34 mouse cellular contexts compared by ENCODE assay signal in genomic region chr7:126803751-126804150, GRCm38 (mm10). TPM values are rescaled to one million over a fixed set of nuclear protein-coding genes. Genes with fewer than 3 reads are reported as not detected.
DNase-seq lines count a peak whose midpoint lies in the region; ATAC-seq and TF ChIP-seq lines count a peak whose summit lies in the region.
"Had no signal": no experiment of that assay in that cellular context is flagged by ENCODE, and none has a peak within 500 bp of the region (broad histone marks: within the 10 kb centered on the region; RNA-seq: fewer than 3 reads in every experiment).

No protein-coding gene starts in this region.

- no peak overlapping the region for H3K4me3 ChIP-seq in embryonic facial prominence, embryonic 13.5 days
- no peak overlapping the region for H3K4me3 ChIP-seq in embryonic facial prominence, embryonic 10.5 days
- no peak overlapping the region for H3K4me3 ChIP-seq in intestine, embryonic 15.5 days (replicated peaks)
- H3K4me3 ChIP-seq in intestine, embryonic 16.5 days (ENCODE audit: low read length): no peak overlapping the region
- H3K4me3 ChIP-seq in stomach, embryonic 14.5 days (ENCODE audit: low read depth, low read length): no peak overlapping the region
- H3K4me3 ChIP-seq in stomach, postnatal 0 days (ENCODE audit: low read depth, low read length): no peak overlapping the region
- H3K4me3 ChIP-seq: embryonic facial prominence, embryonic 12.5 days; forebrain, embryonic 12.5 days; heart, adult 2 months; heart, embryonic 12.5 days; hindbrain, embryonic 15.5 days; lung, embryonic 15.5 days; neural tube, embryonic 12.5 days had no signal

- ATAC-seq in embryonic facial prominence, embryonic 13.5 days (ENCODE audit: insufficient number of reproducible peaks, insufficient read depth, low FRiP score, low TSS enrichment, low read depth): no peak
- no peak for ATAC-seq in intestine, embryonic 15.5 days
- no peak for ATAC-seq in intestine, embryonic 16.5 days
- no peak for ATAC-seq in stomach, embryonic 14.5 days (ENCODE audit: insufficient number of reproducible peaks, insufficient read depth, low FRiP score, low read depth)
- ATAC-seq in stomach, postnatal 0 days (ENCODE audit: low FRiP score, low TSS enrichment): no peak
- ATAC-seq: inflammation-experienced regulatory T-cells, adult 6 months; Patski had no signal

- H3K27me3 ChIP-seq in embryonic facial prominence, embryonic 13.5 days: no peaks in the 10 kb centered on the region
- H3K27me3 ChIP-seq in embryonic facial prominence, embryonic 10.5 days (replicated peaks; ENCODE audit: low read depth, poor library complexity, severe bottlenecking): no peaks in the 10 kb centered on the region
- no peaks in the 10 kb centered on the region for H3K27me3 ChIP-seq in intestine, embryonic 15.5 days (replicated peaks)
- H3K27me3 ChIP-seq in intestine, embryonic 16.5 days (replicated peaks; ENCODE audit: control insufficient read depth, insufficient read depth, low read length): no peaks in the 10 kb centered on the region
- no peaks in the 10 kb centered on the region for H3K27me3 ChIP-seq in stomach, embryonic 14.5 days (ENCODE audit: control insufficient read depth, insufficient read depth, low read length)
- no peaks in the 10 kb centered on the region for H3K27me3 ChIP-seq in stomach, postnatal 0 days (ENCODE audit: control insufficient read depth, insufficient read depth, low read length)
- H3K27me3 ChIP-seq: embryonic facial prominence, embryonic 12.5 days; forebrain, embryonic 12.5 days; heart, embryonic 12.5 days; hindbrain, embryonic 15.5 days; lung, embryonic 15.5 days; neural tube, embryonic 12.5 days; Patski had no signal

- H3K4me2 ChIP-seq in embryonic facial prominence, embryonic 13.5 days: no peak overlapping the region
- no peak overlapping the region for H3K4me2 ChIP-seq in intestine, embryonic 15.5 days (replicated peaks)
- no peak overlapping the region for H3K4me2 ChIP-seq in intestine, embryonic 16.5 days (ENCODE audit: low read depth, low read length)
- no peak overlapping the region for H3K4me2 ChIP-seq in stomach, embryonic 14.5 days (replicated peaks; ENCODE audit: low read depth, low read length)
- no peak overlapping the region for H3K4me2 ChIP-seq in stomach, postnatal 0 days (replicated peaks; ENCODE audit: low read depth)
- H3K4me2 ChIP-seq: embryonic facial prominence, embryonic 12.5 days; forebrain, embryonic 12.5 days; heart, embryonic 12.5 days; hindbrain, embryonic 15.5 days; lung, embryonic 15.5 days; neural tube, embryonic 12.5 days had no signal

- H3K27ac ChIP-seq in embryonic facial prominence, embryonic 13.5 days: no peak overlapping the region
- H3K27ac ChIP-seq in embryonic facial prominence, embryonic 10.5 days (replicated peaks): no peak overlapping the region
- 0 out of 2 replicates have a peak overlapping the region, but pooled peaks have one; percentile 13 for H3K27ac ChIP-seq in intestine, embryonic 15.5 days
- H3K27ac ChIP-seq in intestine, embryonic 16.5 days (ENCODE audit: low read length): no peak overlapping the region
- H3K27ac ChIP-seq in stomach, embryonic 14.5 days (ENCODE audit: low read length): peak overlapping the region; percentile 58
- H3K27ac ChIP-seq in stomach, postnatal 0 days (replicated peaks): no peak overlapping the region
- H3K27ac ChIP-seq: embryonic facial prominence, embryonic 12.5 days; forebrain, embryonic 12.5 days; heart, adult 2 months; hindbrain, embryonic 15.5 days; lung, embryonic 15.5 days; neural tube, embryonic 12.5 days had no signal

- DNase-seq in embryonic facial prominence, embryonic 10.5 days (ENCODE audit: low spot score): no peak
- DNase-seq in stomach, postnatal 0 days (ENCODE audit: low spot score): no peak
- no peak for DNase-seq in cerebellum, postnatal 36 days
- DNase-seq in thymus, postnatal 0 days (ENCODE audit: low spot score): no peak
- DNase-seq: adrenal gland, postnatal 10 days; cerebellum, adult 8-10 months; cerebellum, postnatal 25 days; heart, adult 2 months; heart, postnatal 4 days; kidney, adult 2 months; kidney, postnatal 4 days; liver; midbrain, embryonic 14.5 days; right cerebral cortex, postnatal 4 days; thymus, adult 18-20 months; thymus, postnatal 36 days had no signal

- H3K36me3 ChIP-seq in embryonic facial prominence, embryonic 13.5 days: peaks cover 26% of the 10 kb centered on the region
- H3K36me3 ChIP-seq in embryonic facial prominence, embryonic 10.5 days (replicated peaks): peaks cover 68% of the 10 kb centered on the region
- 0 out of 2 replicates have a peak, but pooled peaks cover 2% of the 10 kb centered on the region for H3K36me3 ChIP-seq in intestine, embryonic 15.5 days
- H3K36me3 ChIP-seq in intestine, embryonic 16.5 days (ENCODE audit: control insufficient read depth, insufficient read depth, low read length): no peaks in the 10 kb centered on the region
- no peaks in the 10 kb centered on the region; the same call in 1 of the 2 replicates for H3K36me3 ChIP-seq in stomach, embryonic 14.5 days (ENCODE audit: control insufficient read depth, insufficient read depth, low read length)
- no peaks in the 10 kb centered on the region for H3K36me3 ChIP-seq in stomach, postnatal 0 days (ENCODE audit: control insufficient read depth, insufficient read depth, low read length)
- H3K36me3 ChIP-seq: hindbrain, embryonic 15.5 days had no signal

- H3K9me3 ChIP-seq in embryonic facial prominence, embryonic 13.5 days: no peaks in the 10 kb centered on the region
- H3K9me3 ChIP-seq in embryonic facial prominence, embryonic 10.5 days: no peaks in the 10 kb centered on the region
- H3K9me3 ChIP-seq in intestine, embryonic 15.5 days: no peaks in the 10 kb centered on the region
- no peaks in the 10 kb centered on the region for H3K9me3 ChIP-seq in intestine, embryonic 16.5 days (ENCODE audit: control insufficient read depth, low read length)
- H3K9me3 ChIP-seq in stomach, embryonic 14.5 days (ENCODE audit: control insufficient read depth, low read depth, low read length): no peaks in the 10 kb centered on the region
- no peaks in the 10 kb centered on the region for H3K9me3 ChIP-seq in stomach, postnatal 0 days (ENCODE audit: control insufficient read depth, low read length)
- H3K9me3 ChIP-seq: embryonic facial prominence, embryonic 12.5 days; forebrain, embryonic 12.5 days; G1E; heart, embryonic 12.5 days; hindbrain, embryonic 15.5 days; lung, embryonic 15.5 days; neural tube, embryonic 12.5 days had no signal

- peaks cover 31% of the 10 kb centered on the region for H3K4me1 ChIP-seq in embryonic facial prominence, embryonic 13.5 days
- H3K4me1 ChIP-seq in embryonic facial prominence, embryonic 10.5 days: peaks cover 35% of the 10 kb centered on the region
- H3K4me1 ChIP-seq in intestine, embryonic 15.5 days (replicated peaks): peaks cover 28% of the 10 kb centered on the region
- H3K4me1 ChIP-seq in intestine, embryonic 16.5 days (ENCODE audit: control insufficient read depth, insufficient read depth, low read length): peaks cover 26% of the 10 kb centered on the region
- peaks cover 36% of the 10 kb centered on the region for H3K4me1 ChIP-seq in stomach, embryonic 14.5 days (ENCODE audit: control insufficient read depth, insufficient read depth, low read length)
- H3K4me1 ChIP-seq in stomach, postnatal 0 days (replicated peaks; ENCODE audit: control insufficient read depth, insufficient read depth): peaks cover 4% of the 10 kb centered on the region; the same call in 1 of the 2 replicates

- H3K9ac ChIP-seq in embryonic facial prominence, embryonic 13.5 days: 0 out of 2 replicates have a peak overlapping the region, but pooled peaks have one; percentile 27
- H3K9ac ChIP-seq in intestine, embryonic 15.5 days: no peak overlapping the region
- H3K9ac ChIP-seq in intestine, embryonic 16.5 days (ENCODE audit: low read depth, low read length): no peak overlapping the region
- 0 out of 2 replicates have a peak overlapping the region, but pooled peaks have one; percentile 21 for H3K9ac ChIP-seq in stomach, embryonic 14.5 days (replicated peaks; ENCODE audit: low read depth, low read length)
- no peak overlapping the region for H3K9ac ChIP-seq in stomach, postnatal 0 days (ENCODE audit: low read length)
- H3K9ac ChIP-seq: embryonic facial prominence, embryonic 12.5 days; forebrain, embryonic 12.5 days; heart, embryonic 12.5 days; hindbrain, embryonic 15.5 days; lung, embryonic 15.5 days; neural tube, embryonic 12.5 days had no signal

- no peak for TF ChIP-seq EP300 in stomach, postnatal 0 days (optimal IDR thresholded peaks at IDR 0.05)

- TF ChIP-seq CTCF in stomach, postnatal 0 days (IDR thresholded peaks at IDR 0.05; ENCODE audit: low read depth): no peak

RNA-seq across cellular contexts. Expression of gene Fam57b, which starts 6.3 kb away (rescaled TPM):
- polyA plus RNA-seq in embryonic facial prominence, embryonic 13.5 days (2015; fragmentation: Nextera tagmentation; extraction: Ambion mirVana): 0.45 and 0.70 TPM in 2 replicates
- 0.80 and 1.2 TPM in 2 replicates for polyA plus RNA-seq in embryonic facial prominence, embryonic 10.5 days (2016; fragmentation: Nextera tagmentation; extraction: Ambion mirVana)
- polyA plus RNA-seq in intestine, embryonic 15.5 days (2015; fragmentation: Nextera tagmentation; extraction: Ambion mirVana): 1.2 and 1.5 TPM in 2 replicates
- 1.0 and 1.4 TPM in 2 replicates for polyA plus RNA-seq in intestine, embryonic 16.5 days (2015; fragmentation: Nextera tagmentation; extraction: Ambion mirVana)
- polyA plus RNA-seq in stomach, embryonic 14.5 days (2014; fragmentation: Nextera tagmentation; extraction: Ambion mirVana): 1.1 and 1.8 TPM in 2 replicates
- polyA plus RNA-seq in stomach, postnatal 0 days (2015; fragmentation: Nextera tagmentation; extraction: Ambion mirVana): 0.57 and 0.59 TPM in 2 replicates
- polyA plus RNA-seq in thymus, postnatal 0 days (2015; fragmentation: Nextera tagmentation; extraction: Ambion mirVana): 0.19 and 0.20 TPM in 2 replicates
- polyA plus RNA-seq: inflammation-experienced regulatory T-cells, adult 6 months; liver, embryonic 16.5 days had no signal

RNA-seq across cellular contexts. Expression of gene Ppp4c, which starts 11.5 kb away (rescaled TPM):
- polyA plus RNA-seq in embryonic facial prominence, embryonic 13.5 days (2015; fragmentation: Nextera tagmentation; extraction: Ambion mirVana): 300 and 311 TPM in 2 replicates
- polyA plus RNA-seq in embryonic facial prominence, embryonic 10.5 days (2016; fragmentation: Nextera tagmentation; extraction: Ambion mirVana): 390 and 408 TPM in 2 replicates
- 248 and 256 TPM in 2 replicates for polyA plus RNA-seq in intestine, embryonic 15.5 days (2015; fragmentation: Nextera tagmentation; extraction: Ambion mirVana)
- polyA plus RNA-seq in intestine, embryonic 16.5 days (2015; fragmentation: Nextera tagmentation; extraction: Ambion mirVana): 213 and 215 TPM in 2 replicates
- 239 and 258 TPM in 2 replicates for polyA plus RNA-seq in stomach, embryonic 14.5 days (2014; fragmentation: Nextera tagmentation; extraction: Ambion mirVana)
- polyA plus RNA-seq in stomach, postnatal 0 days (2015; fragmentation: Nextera tagmentation; extraction: Ambion mirVana): 118 and 122 TPM in 2 replicates
- polyA plus RNA-seq in thymus, postnatal 0 days (2015; fragmentation: Nextera tagmentation; extraction: Ambion mirVana): 306 TPM in 2 replicates

RNA-seq across cellular contexts. Expression of gene Tbx6, which starts 22.5 kb away (rescaled TPM):
- 0.27 and 0.59 TPM in 2 replicates for polyA plus RNA-seq in embryonic facial prominence, embryonic 13.5 days (2015; fragmentation: Nextera tagmentation; extraction: Ambion mirVana)
- 0.36 and 0.60 TPM in 2 replicates for polyA plus RNA-seq in embryonic facial prominence, embryonic 10.5 days (2016; fragmentation: Nextera tagmentation; extraction: Ambion mirVana)
- polyA plus RNA-seq in intestine, embryonic 15.5 days (2015; fragmentation: Nextera tagmentation; extraction: Ambion mirVana): 0.34 and 0.43 TPM in 2 replicates
- 0.36 and 0.37 TPM in 2 replicates for polyA plus RNA-seq in intestine, embryonic 16.5 days (2015; fragmentation: Nextera tagmentation; extraction: Ambion mirVana)
- polyA plus RNA-seq in stomach, embryonic 14.5 days (2014; fragmentation: Nextera tagmentation; extraction: Ambion mirVana): 0.56 and 0.95 TPM in 2 replicates
- 0.08 and 0.18 TPM in 2 replicates for polyA plus RNA-seq in stomach, postnatal 0 days (2015; fragmentation: Nextera tagmentation; extraction: Ambion mirVana)
- 0.28 and 0.48 TPM in 2 replicates for polyA plus RNA-seq in thymus, postnatal 0 days (2015; fragmentation: Nextera tagmentation; extraction: Ambion mirVana)
- polyA plus RNA-seq: heart, postnatal 0 days had no signal

RNA-seq across cellular contexts. Expression of gene Ypel3, which starts 27.0 kb away (rescaled TPM):
- polyA plus RNA-seq in embryonic facial prominence, embryonic 13.5 days (2015; fragmentation: Nextera tagmentation; extraction: Ambion mirVana): 104 and 112 TPM in 2 replicates
- 51.1 and 64.4 TPM in 2 replicates for polyA plus RNA-seq in embryonic facial prominence, embryonic 10.5 days (2016; fragmentation: Nextera tagmentation; extraction: Ambion mirVana)
- polyA plus RNA-seq in intestine, embryonic 15.5 days (2015; fragmentation: Nextera tagmentation; extraction: Ambion mirVana): 66.9 and 71.2 TPM in 2 replicates
- polyA plus RNA-seq in intestine, embryonic 16.5 days (2015; fragmentation: Nextera tagmentation; extraction: Ambion mirVana): 59.5 and 61.5 TPM in 2 replicates
- polyA plus RNA-seq in stomach, embryonic 14.5 days (2014; fragmentation: Nextera tagmentation; extraction: Ambion mirVana): 103 and 116 TPM in 2 replicates
- polyA plus RNA-seq in stomach, postnatal 0 days (2015; fragmentation: Nextera tagmentation; extraction: Ambion mirVana): 86.0 and 102 TPM in 2 replicates
- 153 and 180 TPM in 2 replicates for polyA plus RNA-seq in thymus, postnatal 0 days (2015; fragmentation: Nextera tagmentation; extraction: Ambion mirVana)

RNA-seq across cellular contexts. Expression of gene 4930451I11Rik, which starts 27.7 kb away (rescaled TPM):
- not detected in 2 replicates for polyA plus RNA-seq in embryonic facial prominence, embryonic 13.5 days (2015; fragmentation: Nextera tagmentation; extraction: Ambion mirVana)
- polyA plus RNA-seq in embryonic facial prominence, embryonic 10.5 days (2016; fragmentation: Nextera tagmentation; extraction: Ambion mirVana): not detected in 2 replicates
- not detected in 2 replicates for polyA plus RNA-seq in intestine, embryonic 15.5 days (2015; fragmentation: Nextera tagmentation; extraction: Ambion mirVana)
- not detected in 2 replicates for polyA plus RNA-seq in intestine, embryonic 16.5 days (2015; fragmentation: Nextera tagmentation; extraction: Ambion mirVana)
- not detected in 2 replicates for polyA plus RNA-seq in stomach, embryonic 14.5 days (2014; fragmentation: Nextera tagmentation; extraction: Ambion mirVana)
- not detected in 2 replicates for polyA plus RNA-seq in stomach, postnatal 0 days (2015; fragmentation: Nextera tagmentation; extraction: Ambion mirVana)
- not detected in 2 replicates for polyA plus RNA-seq in thymus, postnatal 0 days (2015; fragmentation: Nextera tagmentation; extraction: Ambion mirVana)
- polyA plus RNA-seq: embryonic facial prominence, embryonic 12.5 days; forebrain, embryonic 12.5 days; frontal cortex, adult 2 months; G1E; heart, adult 2 months; heart, embryonic 12.5 days; heart, postnatal 0 days; inflammation-experienced regulatory T-cells, adult 6 months; kidney, adult 2 months; kidney, embryonic 16.5 days; liver, embryonic 16.5 days; lung, embryonic 15.5 days; midbrain, embryonic 14.5 days; neural tube, embryonic 12.5 days; Patski; spleen, adult 2 months had no signal

Comparison
In these comparisons a context has a peak if more than half of its experiments do, and no peak if none do; other contexts are left out.
1. H3K27ac ChIP-seq: peak in intestine, embryonic 15.5 days (single experiment) and stomach, embryonic 14.5 days (single experiment); none in embryonic facial prominence, embryonic 13.5 days (single experiment), embryonic facial prominence, embryonic 10.5 days (single experiment), intestine, embryonic 16.5 days (single experiment) and stomach, postnatal 0 days (single experiment).
2. H3K9ac ChIP-seq: peak in embryonic facial prominence, embryonic 13.5 days (single experiment) and stomach, embryonic 14.5 days (single experiment); none in intestine, embryonic 15.5 days (single experiment), intestine, embryonic 16.5 days (single experiment) and stomach, postnatal 0 days (single experiment).